Mouse (Mus musculus) T-helper 2 cell (primary cell): ENCODE measurements around the gene Myo15.
"Not testable (repeated sequence)": the region's sequence is repeated elsewhere in the genome, so short reads cannot be mapped to it uniquely, and the experiment has no call there.

Experiments used
- in situ Hi-C: fragments of 300-600 bp; cut with MboI, MseI; formaldehyde crosslinking; loops from one replicate; pipeline ENCODE4 v1.15.1; 2025; ENCODE audit warnings: high pct_unique_total_duplicates

Myo15 gene

DNA sequence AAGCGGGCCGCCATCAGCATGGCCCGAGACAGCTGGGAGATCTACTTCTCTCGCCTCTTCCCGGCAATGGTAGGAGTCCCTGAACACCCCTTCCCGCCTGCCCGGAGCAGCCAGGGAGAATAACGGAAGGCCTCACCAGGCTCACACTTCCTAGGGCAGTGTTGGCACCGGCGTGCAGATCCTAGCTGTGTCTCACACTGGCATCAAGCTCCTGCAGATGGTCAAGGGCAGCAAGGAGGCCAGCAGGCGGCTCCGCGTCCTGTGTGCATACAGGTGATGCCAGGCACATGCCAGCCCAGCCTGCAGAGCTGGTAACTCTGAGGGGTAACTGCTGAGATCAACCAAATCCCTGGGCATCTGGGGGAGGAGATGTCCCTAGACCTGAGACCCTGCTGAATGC is 38.1 kb downstream of the Myo15 start:
- in situ Hi-C loops, result no loop called here

DNA sequence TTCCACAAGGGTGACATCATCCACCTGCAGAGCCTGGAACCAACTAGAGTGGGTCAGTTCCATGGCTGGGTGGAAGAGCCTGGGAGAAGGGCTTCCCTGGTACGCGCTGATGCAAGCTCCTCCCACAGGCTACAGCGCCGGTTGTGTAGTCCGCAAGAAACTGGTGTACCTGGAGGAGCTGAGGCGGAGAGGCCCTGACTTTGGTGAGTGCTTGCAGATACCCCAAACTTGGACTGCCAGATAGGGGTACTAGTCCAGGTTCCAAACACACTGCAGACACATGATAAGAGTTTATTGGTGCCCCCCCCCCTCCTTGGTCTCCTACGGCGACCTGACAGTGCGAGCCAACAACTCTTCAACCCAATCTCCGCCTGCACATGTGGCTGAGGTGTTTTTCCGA is 39.8 kb downstream of the Myo15 start:
- in situ Hi-C loops, result no loop called here

DNA sequence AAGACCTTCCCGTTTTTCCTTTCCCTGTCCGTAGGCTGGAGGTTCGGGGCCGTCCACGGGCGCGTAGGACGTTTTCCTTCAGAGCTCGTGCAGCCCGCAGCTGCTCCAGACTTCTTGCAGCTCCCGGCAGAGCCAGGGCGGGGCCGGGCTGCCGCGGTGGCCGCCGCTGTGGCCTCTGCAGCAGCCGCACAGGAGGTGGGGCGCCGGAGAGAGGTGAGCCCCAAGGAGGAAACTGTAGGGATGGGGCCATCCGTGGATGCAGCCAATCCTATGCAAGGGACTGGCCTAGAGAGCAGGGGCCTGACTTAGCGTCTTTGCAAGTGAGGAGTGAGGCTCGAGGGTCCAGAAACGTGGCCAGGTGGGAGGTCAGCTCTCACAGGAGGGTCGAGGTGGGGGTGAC is 40.4 kb downstream of the Myo15 start:
- in situ Hi-C loops, result no loop called here

DNA sequence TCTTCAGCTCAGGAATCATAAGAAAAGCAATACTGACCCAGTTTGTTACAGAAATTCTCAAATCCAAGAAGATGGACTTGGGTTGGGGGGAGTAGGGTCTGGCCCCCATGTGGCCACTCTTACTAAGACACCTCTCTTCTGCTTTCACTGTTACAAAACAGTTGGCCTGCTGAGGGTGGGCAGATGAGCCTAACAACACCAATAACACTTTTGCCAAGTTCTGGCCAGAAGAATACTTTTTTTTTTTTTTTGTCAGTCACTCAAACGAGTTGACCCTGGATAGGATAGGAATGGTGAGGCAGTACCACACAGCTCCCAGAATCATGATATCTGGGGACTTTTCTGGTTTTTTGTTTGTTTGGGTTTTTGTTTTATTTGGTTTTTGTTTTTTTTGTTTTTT is 42.8 kb downstream of the Myo15 start:
- in situ Hi-C loops, result no loop called here

DNA sequence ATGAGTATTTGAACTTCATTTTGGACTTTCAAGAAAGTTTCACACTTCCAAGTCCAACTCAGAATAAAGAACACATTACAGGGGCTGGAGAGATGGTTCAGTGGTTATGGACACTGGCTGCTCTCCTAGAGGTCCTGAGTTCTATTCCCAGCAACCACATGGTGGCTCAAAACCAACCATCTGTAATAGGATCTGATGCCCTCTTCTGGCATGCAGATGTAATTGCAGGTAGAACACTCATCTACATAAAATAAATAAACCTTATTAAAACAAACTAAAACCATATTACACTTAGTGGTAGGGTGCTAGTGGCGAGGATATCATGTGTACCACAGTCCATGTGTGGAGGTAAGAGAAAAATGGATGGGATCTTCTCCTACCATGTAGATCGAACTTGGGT is 43.4 kb downstream of the Myo15 start:
- in situ Hi-C loops, result no loop called here

DNA sequence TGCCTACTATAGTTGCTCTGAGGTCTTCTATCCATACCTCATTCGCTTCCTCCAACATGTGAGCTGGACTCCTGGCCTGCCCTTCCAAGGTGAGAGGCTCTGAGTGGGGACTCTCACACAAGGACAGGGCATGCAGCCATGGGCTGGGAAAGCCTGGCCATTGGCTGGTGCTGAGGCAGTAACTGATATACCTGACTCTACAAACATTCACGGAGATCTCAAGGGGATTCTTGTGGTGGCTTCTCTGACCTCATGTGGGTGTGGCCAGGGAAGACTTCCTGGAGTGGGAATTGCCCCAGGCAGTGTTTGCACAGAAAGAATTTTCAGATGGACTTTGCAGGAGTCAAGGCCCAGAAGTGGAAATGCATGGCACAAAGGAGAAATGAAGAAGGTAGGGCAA is 45.8 kb downstream of the Myo15 start:
- in situ Hi-C loops, result no loop called here

DNA sequence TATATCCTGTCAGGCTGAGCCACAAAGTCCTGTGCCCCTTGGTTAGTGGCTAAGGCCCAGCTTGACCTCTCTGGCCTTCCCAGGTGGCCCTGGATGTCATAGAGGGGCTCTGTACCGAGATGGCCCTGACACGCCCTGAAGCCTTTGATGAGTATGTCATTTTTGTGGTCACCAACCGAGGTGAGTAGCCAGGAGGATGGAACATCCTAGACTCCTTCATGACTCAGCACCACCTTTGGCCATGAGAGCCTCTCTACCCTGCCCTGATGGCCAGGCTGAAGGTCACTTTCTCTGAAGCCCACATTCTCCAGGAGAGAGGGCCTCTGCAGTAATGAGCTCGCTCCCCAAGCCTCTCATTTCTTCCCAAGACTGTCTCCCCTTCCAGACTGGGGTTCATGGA is 49.2 kb downstream of the Myo15 start:
- in situ Hi-C loops, result no loop called here

DNA sequence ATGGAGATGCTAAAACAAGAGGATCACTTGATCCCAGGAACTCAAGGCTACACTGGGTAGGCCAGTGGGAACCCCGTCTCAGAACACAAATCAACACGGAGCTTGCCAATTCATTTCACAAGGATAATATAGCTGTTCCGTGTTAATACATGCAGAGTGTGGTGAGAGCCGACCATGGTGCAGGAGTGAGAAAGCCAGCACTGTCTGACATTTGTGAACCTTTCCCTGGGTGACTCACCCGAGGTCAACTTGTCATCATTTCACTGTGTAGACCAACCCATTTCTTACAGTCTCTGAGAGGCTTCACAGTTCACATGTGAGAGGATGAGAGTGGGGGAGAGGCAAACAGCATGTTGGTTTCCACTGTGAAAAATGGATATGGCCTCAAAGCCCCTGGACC is 52.9 kb downstream of the Myo15 start:
- in situ Hi-C loops, result loop anchor here (10.0 kb wide), 1 partner anchor 727 kb away; no protein-coding TSS in a partner anchor

DNA sequence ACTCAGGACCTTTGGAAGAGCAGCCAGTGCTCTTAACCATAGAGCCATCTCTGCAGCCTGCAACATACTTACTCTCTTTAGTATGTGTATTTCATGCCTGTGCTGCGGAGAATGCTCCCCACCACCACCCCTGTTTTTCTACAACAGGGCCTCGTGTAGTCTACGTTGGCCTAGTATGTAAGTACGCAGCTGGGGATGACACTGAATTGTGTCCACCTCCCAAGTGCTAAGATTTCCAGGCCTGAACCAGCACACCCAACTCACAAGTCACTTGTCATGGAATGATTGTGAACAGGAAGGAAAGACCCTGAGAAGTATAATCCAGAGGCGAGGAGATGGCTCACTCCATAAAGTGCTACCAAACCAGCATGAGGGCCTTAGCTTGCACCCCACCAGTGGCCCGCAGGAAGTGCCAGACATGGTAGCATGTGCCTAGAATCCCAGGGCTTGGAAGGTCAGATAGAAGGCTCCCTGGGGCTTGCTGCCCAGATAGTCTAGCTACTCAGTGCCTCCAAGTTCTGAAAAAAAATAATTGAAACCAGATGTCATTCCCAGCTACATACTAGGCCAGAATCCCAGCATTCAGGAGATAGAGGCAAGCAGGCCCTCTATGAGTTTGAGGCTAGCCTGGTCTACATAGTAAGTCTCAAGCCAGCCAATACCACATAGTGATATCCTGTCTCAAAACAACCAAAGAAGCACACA is 53.7 kb downstream of the Myo15 start:
- in situ Hi-C loops, result loop anchor here (10.0 kb wide), 1 partner anchor 728 kb away; no protein-coding TSS in a partner anchor

DNA sequence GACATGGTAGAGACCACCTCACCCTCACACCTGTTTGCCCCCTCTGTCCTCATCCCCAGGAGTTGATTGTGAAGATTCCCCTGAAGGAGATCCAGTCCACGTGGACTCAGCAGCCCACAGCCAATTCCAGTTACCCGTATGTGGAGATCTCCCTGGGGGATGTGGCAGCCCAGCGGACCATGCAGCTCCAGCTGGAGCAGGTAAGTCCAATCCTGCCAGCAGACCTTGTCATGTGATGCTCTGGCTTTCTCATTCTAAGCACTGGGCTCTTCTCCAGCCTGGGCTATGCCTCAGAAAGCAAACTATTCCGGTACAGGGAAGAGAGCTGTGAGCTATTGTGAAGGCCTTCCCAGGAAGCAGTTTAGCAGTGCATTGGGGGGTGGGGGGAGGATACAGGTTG is 57.3 kb downstream of the Myo15 start:
- in situ Hi-C loops, result loop anchor here (10.0 kb wide), 1 partner anchor 732 kb away; no protein-coding TSS in a partner anchor

DNA sequence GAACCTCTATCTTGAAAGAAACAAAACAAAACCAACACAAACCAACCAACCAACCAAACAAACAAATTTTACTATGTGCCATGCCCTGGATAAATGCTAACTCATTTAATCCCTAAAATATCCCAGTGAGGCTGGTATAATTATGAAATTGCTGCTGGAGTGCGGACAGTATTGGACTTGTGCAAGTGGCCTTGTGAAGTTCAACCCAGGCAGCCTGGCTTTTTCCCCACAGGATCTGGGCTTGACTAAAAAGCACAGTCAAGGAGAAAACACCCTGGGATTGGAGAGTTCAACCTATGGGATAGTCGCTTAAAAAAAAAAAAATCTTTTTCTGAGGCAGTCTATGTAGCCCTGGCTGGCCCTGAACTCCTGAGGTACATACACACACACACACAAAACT is 66.5 kb downstream of the Myo15 start:
- in situ Hi-C loops, result no loop called here

DNA sequence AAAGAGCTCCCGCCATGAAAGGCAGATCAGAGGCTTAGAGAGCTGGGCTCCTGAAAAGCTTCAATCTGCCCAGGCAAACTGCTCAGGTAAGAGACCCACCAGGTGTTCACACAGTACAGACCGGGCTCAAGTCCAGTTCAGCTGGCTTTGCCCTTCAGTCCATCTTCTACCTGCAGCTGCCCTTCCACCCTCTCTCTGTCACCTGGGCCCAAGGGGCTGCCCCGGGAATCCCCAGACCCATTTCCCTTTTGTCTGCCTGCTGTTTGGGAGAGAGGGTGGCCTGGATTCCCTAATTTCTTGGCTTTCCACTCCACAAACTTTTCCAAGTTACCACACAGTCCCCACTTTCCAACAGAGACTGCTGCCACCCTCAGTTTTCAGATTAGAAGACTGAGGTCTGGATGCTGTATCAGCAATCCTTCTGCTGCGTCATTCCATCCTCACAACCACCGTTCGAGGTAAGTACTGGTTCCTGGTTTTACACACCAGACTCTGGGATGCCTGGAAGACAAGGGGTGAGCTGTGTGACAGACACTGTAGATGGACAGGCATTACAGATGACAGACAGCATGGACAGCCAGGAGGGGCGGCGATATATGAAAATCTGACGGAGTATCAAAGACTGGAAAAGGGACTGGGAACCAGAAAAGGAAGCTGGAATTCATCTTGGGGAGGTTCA is 67.2 kb downstream of the Myo15 start, which contains the start of gene Alkbh5:
Alkbh5 (plus strand) TSS at position 202 of the 679 bp plus-strand sequence.
- in situ Hi-C loops, result no loop called here

DNA sequence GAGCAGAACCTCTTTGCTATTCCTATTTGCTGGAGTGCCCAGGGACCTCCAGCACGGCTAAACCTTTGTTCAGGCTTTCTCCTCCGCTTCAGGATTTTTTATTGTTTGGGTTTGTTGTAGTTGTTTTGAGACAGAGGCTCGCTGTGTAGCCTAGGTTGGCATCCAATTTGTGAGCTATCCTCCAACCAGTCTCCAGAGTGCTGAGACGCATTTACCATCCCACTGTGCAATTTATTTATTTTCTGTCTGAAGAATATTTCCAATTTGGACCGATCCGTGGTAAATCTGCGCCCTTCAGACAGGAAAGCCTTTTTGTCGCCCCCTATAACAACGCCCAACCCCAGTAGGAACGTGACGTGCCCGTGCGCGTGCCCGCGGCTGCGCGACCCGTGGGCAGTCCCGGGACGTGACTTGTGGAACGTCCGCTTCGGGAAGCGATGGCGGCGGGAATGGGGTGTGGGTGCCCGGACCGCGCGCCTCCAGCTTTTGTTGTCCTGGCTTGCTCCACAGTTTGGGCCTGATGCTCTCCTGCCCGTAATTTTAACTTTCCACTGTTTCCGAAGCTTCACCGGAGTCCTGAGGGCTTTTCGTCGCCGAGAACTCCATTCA is 67.8 kb downstream of the Myo15 start:
- in situ Hi-C loops, result no loop called here

DNA sequence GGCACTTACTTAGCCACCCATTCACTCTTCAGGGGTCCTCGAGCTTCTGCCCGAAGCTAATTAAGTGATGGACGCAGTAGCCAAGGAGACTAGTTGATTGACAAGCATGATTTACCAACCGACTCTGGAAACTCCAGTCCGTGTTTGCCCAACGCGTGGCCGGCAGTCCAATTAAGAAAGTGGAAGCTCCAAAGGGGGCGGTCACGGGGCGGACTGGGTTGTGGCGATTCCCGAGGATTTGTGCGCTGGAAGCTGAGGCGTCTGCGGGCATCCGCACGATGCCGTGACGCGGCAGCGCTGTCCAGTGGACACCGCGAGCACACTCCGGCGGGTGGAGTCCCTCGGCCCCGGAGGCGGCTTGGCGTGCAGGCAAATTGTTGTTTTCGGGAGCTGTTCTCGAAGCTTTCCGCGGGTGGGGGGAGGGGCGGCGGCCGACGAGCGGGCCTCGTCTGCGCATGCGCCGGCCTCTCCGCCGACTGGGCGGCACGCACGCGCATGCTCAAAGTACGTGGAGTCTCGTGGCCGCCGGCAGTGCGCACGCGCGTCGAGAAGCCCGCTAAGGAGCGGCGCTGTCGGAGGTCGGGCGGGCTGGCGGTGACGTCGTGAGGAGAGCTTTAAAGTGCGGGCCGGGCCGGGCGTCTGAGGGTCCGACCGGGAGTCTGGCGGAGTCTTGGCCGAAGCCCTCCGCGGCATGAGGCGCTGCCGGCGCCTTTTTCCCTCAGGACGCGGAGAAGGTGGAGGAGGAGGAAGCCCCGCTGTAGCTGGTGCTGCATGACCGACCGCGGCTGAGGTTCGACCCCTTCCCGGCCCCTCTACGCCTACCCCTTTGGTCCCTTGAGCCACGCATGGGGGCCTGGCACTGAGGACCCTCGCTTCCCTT is 68.6 kb downstream of the Myo15 start:
- in situ Hi-C loops, result no loop called here

DNA sequence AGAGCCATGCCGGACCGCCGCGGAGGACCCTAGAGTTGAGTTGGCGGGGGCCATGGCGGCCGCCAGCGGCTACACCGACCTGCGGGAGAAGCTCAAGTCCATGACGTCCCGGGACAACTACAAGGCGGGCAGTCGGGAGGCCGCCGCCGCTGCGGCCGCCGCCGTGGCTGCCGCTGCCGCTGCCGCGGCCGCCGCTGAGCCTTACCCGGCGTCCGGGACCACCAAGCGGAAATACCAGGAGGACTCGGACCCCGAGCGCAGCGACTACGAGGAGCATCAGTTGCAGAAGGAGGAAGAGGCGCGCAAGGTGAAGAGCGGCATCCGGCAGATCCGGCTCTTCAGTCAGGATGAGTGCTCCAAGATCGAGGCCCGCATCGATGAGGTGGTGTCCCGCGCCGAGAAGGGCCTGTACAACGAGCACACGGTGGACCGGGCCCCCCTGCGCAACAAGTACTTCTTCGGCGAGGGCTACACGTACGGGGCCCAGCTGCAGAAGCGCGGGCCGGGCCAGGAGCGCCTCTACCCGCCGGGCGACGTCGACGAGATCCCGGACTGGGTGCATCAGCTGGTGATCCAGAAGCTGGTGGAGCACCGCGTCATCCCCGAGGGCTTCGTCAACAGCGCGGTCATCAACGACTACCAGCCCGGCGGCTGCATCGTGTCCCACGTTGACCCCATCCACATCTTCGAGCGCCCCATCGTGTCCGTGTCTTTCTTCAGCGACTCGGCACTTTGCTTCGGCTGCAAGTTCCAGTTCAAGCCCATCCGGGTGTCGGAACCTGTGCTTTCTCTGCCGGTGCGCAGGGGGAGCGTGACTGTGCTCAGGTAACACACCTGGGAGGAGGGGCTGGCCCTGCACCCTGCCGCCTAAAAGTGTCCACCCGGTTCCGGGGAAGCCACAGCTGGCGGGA is 69.5 kb downstream of the Myo15 start:
- in situ Hi-C loops, result no loop called here

DNA sequence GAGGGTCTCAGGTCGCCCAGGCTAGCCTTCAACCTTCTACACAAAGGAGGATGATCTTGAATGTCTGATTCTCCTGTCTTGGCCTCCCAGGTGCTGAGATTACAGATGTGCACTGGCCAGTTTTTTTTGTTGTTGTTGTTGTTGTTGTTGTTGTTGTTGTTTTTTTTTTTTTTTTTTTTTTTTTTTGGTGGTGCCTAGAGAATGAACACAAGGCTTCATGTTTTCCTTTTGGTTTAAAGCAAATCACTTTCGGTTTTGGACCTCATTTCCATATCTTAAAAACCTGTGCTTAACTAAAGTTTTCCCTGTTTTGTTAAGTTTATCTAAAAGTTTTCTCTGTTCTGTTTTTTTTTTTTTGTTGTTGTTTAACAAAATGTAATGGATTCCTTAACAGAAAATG is 70.4 kb downstream of the Myo15 start:
- in situ Hi-C loops, result no loop called here

DNA sequence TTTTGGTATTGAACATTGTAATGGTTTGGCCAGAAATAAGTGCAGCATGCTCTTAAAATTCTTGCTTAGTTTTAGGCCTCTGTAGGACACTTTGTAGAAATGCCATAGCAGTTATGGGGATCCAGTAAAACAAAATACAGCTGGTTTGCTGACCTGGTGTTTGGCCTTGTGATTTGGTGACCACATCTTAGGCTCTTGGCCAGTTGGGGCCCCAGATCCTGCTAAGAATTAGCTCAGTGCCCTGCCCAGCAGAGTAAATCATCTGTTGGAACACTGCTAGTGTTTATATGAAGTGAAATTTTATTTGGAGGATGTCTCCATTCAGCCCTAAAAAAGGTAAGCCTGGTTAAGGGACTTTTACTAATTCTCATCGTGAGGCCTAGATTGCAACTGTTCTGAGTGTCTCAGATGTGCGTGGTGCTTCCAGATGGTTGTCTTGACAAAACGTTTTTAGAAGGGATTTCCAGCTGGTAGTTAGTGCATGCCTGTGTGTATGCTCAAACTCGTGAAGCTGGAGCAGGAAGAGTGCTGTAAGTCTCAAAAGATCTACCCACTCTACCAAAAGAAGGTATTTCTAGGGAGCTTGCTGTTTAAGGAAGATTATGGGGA is 71.0 kb downstream of the Myo15 start:
- in situ Hi-C loops, result no loop called here

DNA sequence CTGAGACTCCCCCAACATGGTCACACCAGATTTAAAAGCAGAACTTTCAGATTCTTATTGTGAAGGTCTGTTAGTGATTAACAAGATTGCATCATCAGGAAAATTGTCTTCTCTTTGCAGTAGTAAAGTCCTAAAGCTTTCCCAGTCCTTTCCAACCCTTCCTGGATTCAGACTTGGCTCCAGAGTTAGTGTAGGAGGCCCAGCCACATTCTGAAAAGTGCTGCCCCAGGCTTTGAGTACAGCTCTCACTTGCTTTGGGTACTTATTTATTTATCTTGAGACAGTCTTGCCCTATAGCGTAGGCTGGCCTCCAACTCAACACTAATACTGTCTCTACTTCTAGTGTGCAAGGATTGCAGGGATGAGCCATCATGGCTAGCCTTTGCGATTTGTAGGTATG is 71.6 kb downstream of the Myo15 start:
- in situ Hi-C loops, result no loop called here

DNA sequence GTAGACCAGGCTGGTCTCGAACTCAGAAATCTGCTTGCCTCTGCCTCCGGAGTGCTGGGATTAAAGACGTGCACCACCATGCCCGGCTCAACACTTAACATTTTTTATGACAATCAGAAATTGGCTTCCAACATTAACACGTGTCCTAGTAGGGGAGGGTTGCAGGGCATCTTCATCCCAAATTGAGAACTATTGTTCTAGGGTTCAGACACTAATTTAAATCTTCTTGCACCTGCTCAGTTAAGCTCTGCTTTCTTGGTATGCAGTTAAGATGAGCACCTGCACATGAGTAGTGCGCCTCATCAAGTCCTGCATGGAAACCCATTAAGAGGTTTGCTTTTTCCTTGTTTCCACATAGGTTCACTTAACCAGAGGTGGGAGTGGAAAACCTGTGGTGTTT is 72.7 kb downstream of the Myo15 start:
- in situ Hi-C loops, result no loop called here

DNA sequence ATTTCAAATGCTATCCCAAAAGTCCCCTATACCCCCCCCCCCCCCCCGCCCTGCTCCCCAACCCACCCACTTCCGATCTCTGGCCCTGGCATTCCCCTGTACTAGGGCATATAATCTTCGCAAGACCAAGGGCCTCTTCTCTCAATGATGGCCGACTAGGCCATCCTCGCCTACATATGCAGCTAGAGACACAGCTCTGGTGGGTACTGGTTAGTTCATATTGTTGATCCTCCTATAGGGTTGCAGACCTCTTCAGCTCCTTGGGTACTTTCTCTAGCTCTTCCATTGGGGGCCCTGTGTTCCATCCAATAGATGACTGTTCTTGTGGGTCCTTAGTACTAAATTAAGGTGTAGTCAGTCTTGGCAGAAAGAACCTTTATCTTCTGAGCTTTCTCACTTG is 74.1 kb downstream of the Myo15 start:
- in situ Hi-C loops, result not testable (repeated sequence)
